Mouse (Mus musculus) CD8-positive naive resting alpha-beta T cell, adult 2 months (primary cell): ENCODE data around the gene Slc1a3.

Source experiments
- DNase-seq, 2 experiments: peaks; one replicate each; pipeline ENCODE4 v3.0.0; 2022; ENCODE audit warnings: low read depth in 2 of 2, low spot score in 2 of 2

The Slc1a3 gene

GRCm38 (mm10) chr15:8710146-8711006 lies at the start of gene Slc1a3:
Slc1a3 (minus strand) TSS chr15:8710764.
- peak; percentile 7 to 10 for DNase-seq

- no peak for DNase-seq
Observed at GRCm38 (mm10) chr15:8759026-8759425, 48.5 kb upstream of the Slc1a3 start.

GRCm38 (mm10) chr15:8756441-8756840 lies 45.9 kb upstream of the Slc1a3 start:
- DNase-seq = no peak

- DNase-seq = no peak
Observed at GRCm38 (mm10) chr15:8749762-8750161, 39.2 kb upstream of the Slc1a3 start.

GRCm38 (mm10) chr15:8748771-8749170 lies 38.2 kb upstream of the Slc1a3 start:
- DNase-seq = no peak

GRCm38 (mm10) chr15:8741593-8741992 lies 31.0 kb upstream of the Slc1a3 start:
- DNase-seq = no peak

- DNase-seq = no peak
Observed at GRCm38 (mm10) chr15:8740724-8741123, 30.2 kb upstream of the Slc1a3 start.

- DNase-seq = no peak
Observed at GRCm38 (mm10) chr15:8738156-8738555, 27.6 kb upstream of the Slc1a3 start.

- no peak for DNase-seq
Observed at GRCm38 (mm10) chr15:8734363-8734739, 23.8 kb upstream of the Slc1a3 start.

- DNase-seq = no peak
Observed at GRCm38 (mm10) chr15:8733669-8734362, 23.3 kb upstream of the Slc1a3 start.

- no peak for DNase-seq
Observed at GRCm38 (mm10) chr15:8728861-8729260, 18.3 kb upstream of the Slc1a3 start.

GRCm38 (mm10) chr15:8722386-8723100 lies 12.0 kb upstream of the Slc1a3 start:
- no peak for DNase-seq

GRCm38 (mm10) chr15:8721746-8722145 lies 11.2 kb upstream of the Slc1a3 start:
- DNase-seq = no peak

GRCm38 (mm10) chr15:8721005-8721404 lies 10.4 kb upstream of the Slc1a3 start:
- no peak for DNase-seq

- no peak for DNase-seq
Observed at GRCm38 (mm10) chr15:8718496-8718895, 7.9 kb upstream of the Slc1a3 start.

- no peak for DNase-seq
Observed at GRCm38 (mm10) chr15:8717021-8717571, 6.5 kb upstream of the Slc1a3 start.

GRCm38 (mm10) chr15:8716330-8716964 lies 5.9 kb upstream of the Slc1a3 start:
- no peak for DNase-seq

GRCm38 (mm10) chr15:8715666-8716065 lies 5.1 kb upstream of the Slc1a3 start:
- no peak for DNase-seq

GRCm38 (mm10) chr15:8712433-8712984 lies 1.9 kb upstream of the Slc1a3 start:
- DNase-seq = no peak

GRCm38 (mm10) chr15:8711630-8712310 lies 1.2 kb upstream of the Slc1a3 start:
- no peak for DNase-seq
